Mouse (Mus musculus) C2C12 (cell line): ENCODE measurements around the gene Oas1g.

Experiments used
- CTCF ChIP-seq: IDR thresholded peaks from one replicate; pipeline ENCODE4 v1.5.1; 2011; ENCODE audit not compliant: control insufficient read depth, insufficient read depth, insufficient read length
- FOSL1 ChIP-seq: IDR thresholded peaks from one replicate; pipeline ENCODE4 v1.8.0; 2011; ENCODE audit warnings: mild to moderate bottlenecking, low read length; ENCODE audit not compliant: poor library complexity, insufficient read depth, severe bottlenecking
- MAX ChIP-seq: IDR thresholded peaks from one replicate; pipeline ENCODE4 v1.6.1; 2011; ENCODE audit warnings: mild to moderate bottlenecking, control low read depth
- USF1 ChIP-seq: IDR thresholded peaks from one replicate; pipeline ENCODE4 v1.6.1; 2011; ENCODE audit warnings: low read depth, mild to moderate bottlenecking, control low read depth, moderate library complexity

DNA sequence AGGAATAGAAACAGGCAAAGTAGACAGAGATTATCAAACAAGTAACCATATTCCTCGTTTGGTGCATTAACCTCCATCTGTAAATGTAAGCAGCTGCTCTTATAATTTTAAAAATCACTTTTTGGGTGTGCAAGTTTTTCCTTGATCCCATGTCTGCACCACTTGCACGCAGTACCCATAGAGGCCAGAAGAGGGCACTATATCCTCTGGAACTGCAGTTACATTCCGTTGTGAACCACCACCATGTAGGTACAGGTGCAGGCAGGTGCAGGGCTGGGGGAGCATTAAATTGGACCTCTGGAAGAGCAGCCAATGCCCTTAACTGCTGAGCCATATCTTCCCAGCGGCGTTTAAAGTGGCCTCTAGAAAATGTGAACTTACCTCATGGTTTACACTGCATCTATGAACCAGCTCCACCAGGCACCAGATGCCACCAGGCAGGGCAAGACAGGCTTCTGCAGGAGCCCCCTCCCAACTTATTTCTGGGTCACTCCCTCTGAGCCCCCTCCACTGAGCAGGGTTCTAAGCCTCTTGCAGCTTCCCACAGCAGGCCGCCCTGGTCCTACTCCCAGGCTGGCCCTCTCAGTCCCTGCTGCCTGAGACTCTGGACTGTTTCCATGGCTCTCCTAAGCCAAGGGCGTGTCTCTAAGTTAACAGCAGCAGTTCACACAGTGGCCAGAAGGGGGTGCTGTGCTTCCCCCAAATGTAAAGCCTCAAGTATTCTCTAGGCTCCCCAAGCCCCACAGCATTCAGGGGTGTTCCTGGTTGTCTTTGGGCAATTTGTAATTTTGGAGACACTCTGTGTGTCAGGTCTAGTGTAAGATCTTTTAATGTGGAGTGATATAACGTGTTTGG lies 50.5 kb downstream of the Oas1g start:
- TF ChIP-seq CTCF (peak; percentile 13), MAX (no peak), USF1 (no peak), FOSL1 (no peak)
